Mouse (Mus musculus) cerebellum, adult 2 months (tissue): ENCODE data around the gene Tas2r122. TPM values are rescaled to one million over a fixed set of nuclear protein-coding genes. Genes with fewer than 3 reads are reported as not detected.
"Not testable (repeated sequence)": the region's sequence is repeated elsewhere in the genome, so short reads cannot be mapped to it uniquely, and the experiment has no call there.

Source experiments
- DNase-seq, 2 experiments: peaks; one replicate each; pipeline ENCODE4 v3.0.0; 2021
- H3K27ac ChIP-seq: fragments of 200-500 bp; 2 replicates; pipeline ENCODE4 v1.5.1; 2012; ENCODE audit warnings: low read length, control low read depth, inconsistent platforms; ENCODE audit not compliant: insufficient read depth
- H3K27me3 ChIP-seq: fragments of 200-500 bp; 2 replicates; pipeline ENCODE4 v1.6.1; 2012; ENCODE audit warnings: inconsistent platforms, mild to moderate bottlenecking, low read length, moderate library complexity; ENCODE audit not compliant: control insufficient read depth, insufficient read depth
- H3K4me1 ChIP-seq: fragments of 200-500 bp; 2 replicates; pipeline ENCODE4 v1.6.1; 2011; ENCODE audit warnings: low read length; ENCODE audit not compliant: control insufficient read depth, insufficient read depth
- H3K4me3 ChIP-seq: fragments of 200-500 bp; replicated peaks from 2 replicates; pipeline ENCODE3; 2011; ENCODE audit warnings: mild to moderate bottlenecking, low read depth, low read length, control low read depth; ENCODE audit not compliant: insufficient read depth
- CTCF ChIP-seq: fragments of 200-500 bp; IDR thresholded peaks from 2 replicates; pipeline ENCODE4 v1.5.1; 2011; ENCODE audit warnings: low read depth, mild to moderate bottlenecking, control low read depth, low read length, moderate library complexity, borderline replicate concordance; ENCODE audit not compliant: insufficient read depth
- POLR2A ChIP-seq: fragments of 200-500 bp; IDR thresholded peaks from 2 replicates; pipeline ENCODE4 v1.6.1; 2011; ENCODE audit warnings: low read length, control low read depth, borderline replicate concordance; ENCODE audit not compliant: insufficient read depth
- WGBS: fragments of 180-500 bp; shearing (Covaris S2); methylation state at CpG from one replicate; pipeline ENCODE4 v1.1.7; 2018; 5-methylcytosine and 5-hydroxymethylcytosine counted together
- polyA plus RNA-seq: library from polyadenylated mRNA; depleted of rRNA; stranded (reverse); fragments of >200 nt; gene quantifications from 2 replicates; pipeline ENCODE4 v1.2.3, GENCODE M21; 2012; rRNA removed

Gene Tas2r122
- polyA plus RNA-seq, result not detected in 2 replicates

DNA sequence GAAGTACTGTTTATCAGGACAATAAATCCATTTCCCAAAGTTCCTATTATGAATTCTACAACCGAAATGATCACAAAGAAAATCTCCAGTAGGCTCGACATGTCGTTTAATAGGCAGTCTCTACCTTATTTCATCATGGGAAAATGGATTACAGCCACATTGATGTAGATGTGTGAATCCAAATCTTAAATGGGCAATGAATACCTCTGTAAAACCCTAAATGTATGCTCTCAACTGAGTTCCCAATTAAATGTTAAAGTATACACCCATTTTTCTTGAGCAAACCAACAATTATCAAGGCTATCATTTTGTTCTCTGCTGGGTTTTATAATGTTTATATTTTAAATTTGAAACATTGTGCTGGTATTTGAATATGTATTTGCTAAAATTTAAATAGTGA lies at the start of gene Tas2r122:
Tas2r122 (minus strand) TSS at position 101 of the 400 bp plus-strand sequence.
- Histone ChIP-seq H3K4me1 (no peaks in the 10 kb centered on the region), H3K4me3 (no peak within 1 kb of the TSS), H3K27me3 (no peaks in the 10 kb centered on the region), H3K27ac (no peak within 1 kb of the TSS)
- TF ChIP-seq CTCF (no peak), POLR2A (no peak)
- WGBS, result 68% methylated on average over 3 of the region's 3 CpGs
- DNase-seq, result no peak

DNA sequence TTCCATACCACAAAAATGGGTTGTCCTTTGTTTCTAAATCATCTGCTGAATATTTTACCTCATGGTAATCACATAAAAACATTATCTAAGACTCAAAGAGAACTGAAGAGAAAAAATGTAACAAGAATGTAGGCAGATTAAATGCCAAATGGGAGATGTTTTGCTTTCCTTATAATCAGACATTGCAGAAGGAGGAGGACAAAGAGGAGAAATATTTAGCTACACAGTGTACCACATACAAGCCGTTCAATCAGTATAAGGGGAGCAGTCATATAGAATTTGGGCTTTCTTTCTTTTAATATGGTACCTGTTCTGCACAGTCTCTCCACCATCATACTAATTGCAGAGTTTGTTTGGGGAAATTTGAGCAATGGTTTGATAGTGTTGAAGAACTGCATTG lies 42.7 kb upstream of the Tas2r122 start, which contains the start of gene Tas2r124:
Tas2r124 (plus strand) TSS at position 301 of the 400 bp plus-strand sequence.
- no peak within 1 kb of the TSS for H3K4me3 ChIP-seq
- H3K4me1 ChIP-seq, result no peaks in the 10 kb centered on the region
- DNase-seq, result no peak
- TF ChIP-seq POLR2A, result no peak
- no peak for TF ChIP-seq CTCF
- no peaks in the 10 kb centered on the region for H3K27me3 ChIP-seq
- 68% methylated on average over 1 of the region's 1 CpGs for WGBS
- H3K27ac ChIP-seq, result no peak within 1 kb of the TSS

DNA sequence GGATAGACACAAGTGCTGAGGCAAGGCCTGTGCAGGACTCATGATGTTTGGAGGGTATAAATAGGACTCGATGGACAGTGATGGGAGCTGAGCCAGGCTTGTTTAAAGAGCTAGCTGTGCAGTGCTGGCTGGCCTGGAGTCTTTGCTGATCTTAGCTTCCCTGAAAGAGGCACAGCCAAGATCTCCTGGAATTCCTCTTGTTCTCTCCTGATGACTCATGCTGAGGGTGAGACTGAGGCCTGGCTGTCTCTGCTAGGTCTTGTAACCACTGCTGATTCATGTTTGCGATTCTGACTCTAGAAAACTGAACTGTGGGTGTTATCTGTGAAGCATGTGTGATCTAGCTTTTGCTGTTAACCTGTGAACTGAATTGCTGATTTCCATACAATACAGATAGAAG lies 38.5 kb upstream of the Tas2r122 start:
- Histone ChIP-seq H3K27ac (no peak overlapping the region), H3K4me1 (no peaks in the 10 kb centered on the region), H3K27me3 (no peaks in the 10 kb centered on the region), H3K4me3 (no peak overlapping the region)
- TF ChIP-seq CTCF, result no peak
- TF ChIP-seq POLR2A, result no peak
- DNase-seq, result no peak
- 81% methylated on average over 2 of the region's 2 CpGs for WGBS

DNA sequence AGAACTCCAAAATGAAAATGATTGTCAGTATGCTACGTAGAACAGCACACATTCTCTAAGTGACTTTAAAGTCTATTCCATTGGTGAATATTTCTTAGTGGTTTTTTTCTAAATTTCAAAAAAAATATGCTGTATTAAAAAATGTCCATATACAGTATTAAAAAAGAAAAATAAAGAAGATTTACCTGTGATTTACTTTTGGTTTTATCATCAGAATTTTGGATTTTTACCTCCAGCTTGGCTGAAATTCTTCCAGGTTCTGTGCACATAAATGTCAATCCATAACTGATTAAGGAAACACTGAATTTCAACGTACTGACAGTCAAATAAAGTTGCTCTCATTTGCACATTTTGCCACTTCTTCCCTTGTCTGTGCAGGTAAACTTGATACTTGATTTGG lies 26.2 kb upstream of the Tas2r122 start, which contains the start of gene Tas2r115:
Tas2r115 (minus strand) TSS at position 101 of the 400 bp plus-strand sequence.
- no peak within 1 kb of the TSS for H3K4me3 ChIP-seq
- DNase-seq, result no peak
- 61% methylated on average over 2 of the region's 2 CpGs for WGBS
- no peaks in the 10 kb centered on the region for H3K4me1 ChIP-seq
- H3K27ac ChIP-seq, result no peak within 1 kb of the TSS
- no peaks in the 10 kb centered on the region for H3K27me3 ChIP-seq
- TF ChIP-seq POLR2A, result no peak
- TF ChIP-seq CTCF, result no peak

DNA sequence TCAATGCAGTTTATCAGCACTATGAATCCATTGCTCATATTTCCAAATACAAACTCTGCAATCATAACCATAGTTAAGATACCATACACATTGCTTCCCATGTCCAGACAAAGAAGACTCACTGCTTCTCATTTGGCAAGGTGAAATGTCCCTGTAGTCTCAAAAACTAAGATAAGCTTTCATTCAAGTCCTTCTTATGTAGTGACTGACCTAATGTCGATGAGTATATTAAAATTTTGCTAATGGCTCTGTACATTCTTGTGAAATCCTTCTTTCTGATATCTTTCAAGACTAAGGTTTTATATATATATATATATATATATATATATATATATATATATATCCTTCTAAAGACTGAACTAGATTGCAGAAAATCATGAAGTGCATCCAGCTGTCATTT lies 10.8 kb downstream of the Tas2r122 start, which contains the start of gene Tas2r121:
Tas2r121 (minus strand) TSS at position 101 of the 400 bp plus-strand sequence.
- no peak within 1 kb of the TSS for H3K4me3 ChIP-seq
- H3K27me3 ChIP-seq, result no peaks in the 10 kb centered on the region
- H3K27ac ChIP-seq, result no peak within 1 kb of the TSS
- no peak for DNase-seq
- no peaks in the 10 kb centered on the region for H3K4me1 ChIP-seq
- 59% methylated on average over 1 of the region's 1 CpGs for WGBS
- TF ChIP-seq POLR2A (no peak), CTCF (no peak)

DNA sequence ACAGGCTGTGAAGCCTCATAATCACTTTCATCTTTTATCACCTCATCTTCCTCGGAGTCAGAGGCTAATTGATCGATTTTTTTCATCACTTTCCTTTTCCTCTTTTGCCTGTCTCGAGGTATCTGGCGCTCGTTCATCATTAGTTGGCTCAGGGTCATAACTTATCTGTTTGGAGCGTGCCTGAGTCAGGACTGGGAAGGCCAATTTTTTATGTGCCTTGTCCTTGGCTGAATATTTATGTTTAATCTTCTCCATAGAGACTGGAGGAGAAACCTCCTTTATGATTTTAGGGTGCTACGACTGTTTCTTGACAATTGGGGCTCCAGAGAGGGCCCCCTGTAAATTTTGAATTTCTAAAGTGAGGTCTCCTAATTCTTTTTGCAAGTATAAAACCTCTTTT lies 20.1 kb downstream of the Tas2r122 start:
- H3K27ac ChIP-seq, H3K4me1 ChIP-seq, H3K4me3 ChIP-seq, H3K27me3 ChIP-seq, DNase-seq: not testable (repeated sequence)
- WGBS, result 78% methylated on average over 7 of the region's 7 CpGs

Other genes with a start within 250 kb of the Tas2r122 start
- not detected in 2 replicates for gene Prh1, start 142.1 kb downstream of the Tas2r122 start, polyA plus RNA-seq
- not detected in 2 replicates for gene Prp2, start 116.0 kb downstream of the Tas2r122 start, polyA plus RNA-seq
- gene A630073D07Rik, start 60.4 kb downstream of the Tas2r122 start, polyA plus RNA-seq, result not detected in 2 replicates
- not detected in 2 replicates for gene Tas2r120, start 55.0 kb downstream of the Tas2r122 start, polyA plus RNA-seq
- gene Tas2r121, start 10.9 kb downstream of the Tas2r122 start, polyA plus RNA-seq, result not detected in 2 replicates
- not detected in 2 replicates for gene Tas2r115, start 26.1 kb upstream of the Tas2r122 start, polyA plus RNA-seq
- not detected in 2 replicates for gene Tas2r124, start 42.8 kb upstream of the Tas2r122 start, polyA plus RNA-seq
- gene Tas2r102, start 50.2 kb upstream of the Tas2r122 start, polyA plus RNA-seq, result not detected in 2 replicates
- not detected in 2 replicates for gene Tas2r136, start 66.2 kb upstream of the Tas2r122 start, polyA plus RNA-seq
- not detected in 2 replicates for gene Tas2r117, start 90.9 kb upstream of the Tas2r122 start, polyA plus RNA-seq
- gene Tas2r123, start 135.2 kb upstream of the Tas2r122 start, polyA plus RNA-seq, result not detected in 2 replicates
- not detected in 2 replicates for gene Tas2r116, start 143.5 kb upstream of the Tas2r122 start, polyA plus RNA-seq
- gene Tas2r110, start 156.1 kb upstream of the Tas2r122 start, polyA plus RNA-seq, result not detected in 2 replicates
- not detected in 2 replicates for gene Tas2r113, start 181.1 kb upstream of the Tas2r122 start, polyA plus RNA-seq
- gene Tas2r125, start 197.7 kb upstream of the Tas2r122 start, polyA plus RNA-seq, result not detected in 2 replicates
- not detected in 2 replicates for gene Tas2r129, start 239.2 kb upstream of the Tas2r122 start, polyA plus RNA-seq
- gene Tas2r131, start 246.0 kb upstream of the Tas2r122 start, polyA plus RNA-seq, result not detected in 2 replicates